Mouse (Mus musculus) hindbrain, postnatal 0 days (tissue): ENCODE data around the gene Igf2r. TPM values are rescaled to one million over a fixed set of nuclear protein-coding genes. Genes with fewer than 3 reads are reported as not detected.

Experiments
- ATAC-seq: fragments of 200-750 bp; cut with Nextera tagmentation; 2 replicates; pipeline ENCODE4 v1.8.0; 2017; ENCODE audit warnings: mild to moderate bottlenecking, moderate TSS enrichment, moderate library complexity
- DNase-seq: peaks from one replicate; pipeline ENCODE4 v3.0.0-alpha.2; 2015; ENCODE audit warnings: low spot score
- H3K27ac ChIP-seq: fragments of 300-500 bp; sonication (generic); 2 replicates; pipeline ENCODE4 v1.5.1; 2014; ENCODE audit warnings: mild to moderate bottlenecking
- H3K27me3 ChIP-seq: fragments of 300-500 bp; sonication (generic); 2 replicates; pipeline ENCODE4 v1.6.1; 2014; ENCODE audit warnings: low read length, mixed read lengths; ENCODE audit not compliant: insufficient read depth
- H3K36me3 ChIP-seq: fragments of 300-500 bp; sonication (generic); 2 replicates; pipeline ENCODE4 v1.6.1; 2014; ENCODE audit warnings: low read length, mixed read lengths; ENCODE audit not compliant: insufficient read depth
- H3K4me1 ChIP-seq: fragments of 300-500 bp; sonication (generic); 2 replicates; pipeline ENCODE4 v1.6.1; 2014; ENCODE audit warnings: antibody characterized with exemption, low read length, mixed read lengths; ENCODE audit not compliant: insufficient read depth
- H3K4me2 ChIP-seq: fragments of 300-500 bp; sonication (generic); 2 replicates; pipeline ENCODE4 v1.6.1; 2014; ENCODE audit warnings: low read depth, mild to moderate bottlenecking, low read length, moderate library complexity, mixed read lengths
- H3K4me3 ChIP-seq: fragments of 300-500 bp; sonication (generic); 2 replicates; pipeline ENCODE4 v1.5.1; 2014; ENCODE audit warnings: low read length
- H3K9ac ChIP-seq: fragments of 300-500 bp; sonication (generic); replicated peaks from 2 replicates; pipeline ENCODE4 v1.6.1; 2014; ENCODE audit warnings: mild to moderate bottlenecking, low read length, moderate library complexity, mixed read lengths
- H3K9me3 ChIP-seq: fragments of 300-500 bp; sonication (generic); 2 replicates; pipeline ENCODE4 v1.6.1; 2016; ENCODE audit warnings: low read length, mixed read lengths
- CTCF ChIP-seq: IDR thresholded peaks from 2 replicates; pipeline ENCODE4 v1.5.1; 2016; ENCODE audit warnings: antibody characterized with exemption, control low read depth, low read depth
- WGBS: fragments of 180-500 bp; shearing (Covaris S2); extraction: QIAGEN DNeasy Blood & Tissue Kit; methylation state at CpG from one replicate; pipeline ENCODE4 v1.1.7; 2014; 5-methylcytosine and 5-hydroxymethylcytosine counted together
- polyA plus RNA-seq: library from polyadenylated mRNA; unstranded; fragments of >200 nt; fragmentation: Nextera tagmentation; extraction: Ambion mirVana; gene quantifications from 2 replicates; pipeline ENCODE4 v1.2.1, GENCODE M21; 2015
- total RNA-seq: library from RNA; depleted of rRNA; stranded (reverse); fragments of >200 nt; gene quantifications from 2 replicates; pipeline ENCODE4 v1.2.3, GENCODE M21; 2014

Igf2r gene
- total and polyA plus RNA-seq, 2 experiments from 2014 or later: 4.7 to 30.7 TPM

DNA sequence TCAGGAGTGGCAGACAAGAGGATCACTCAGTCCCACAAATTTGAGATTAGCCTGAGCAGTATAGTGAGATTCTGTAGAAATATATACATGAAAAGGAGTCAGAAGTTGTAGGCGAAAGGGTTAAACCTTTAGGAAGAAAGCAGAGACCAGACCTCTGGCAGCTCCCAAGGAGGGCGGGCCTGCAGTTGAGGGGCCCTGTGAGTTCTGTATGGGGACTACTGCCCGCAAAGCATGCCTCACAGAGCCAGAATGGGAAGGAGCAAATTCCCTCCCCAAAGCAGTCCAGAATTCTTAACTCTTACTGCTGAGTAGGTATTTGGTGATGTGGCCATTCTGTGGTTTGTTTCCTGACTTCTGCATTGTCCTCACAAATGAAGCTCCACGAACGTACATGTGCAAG is 11.6 kb upstream of the Igf2r start:
- no peak for TF ChIP-seq CTCF
- WGBS: 43% methylated on average over 5 of the region's 5 CpGs
- H3K27ac ChIP-seq: no peak overlapping the region
- no peak for ATAC-seq
- no peaks in the 10 kb centered on the region for H3K9me3 ChIP-seq
- no peak overlapping the region for H3K4me3 ChIP-seq
- no peak overlapping the region for H3K9ac ChIP-seq
- no peak overlapping the region for H3K4me2 ChIP-seq
- no peaks in the 10 kb centered on the region for H3K4me1 ChIP-seq
- H3K36me3 ChIP-seq: no peaks in the 10 kb centered on the region
- no peak for DNase-seq
- H3K27me3 ChIP-seq: no peaks in the 10 kb centered on the region

GRCm38 (mm10) chr17:12780125-12780524 is 10.7 kb upstream of the Igf2r start:
- DNase-seq (no peak), ATAC-seq (no peak)
- Histone ChIP-seq H3K4me1 (no peaks in the 10 kb centered on the region), H3K9me3 (no peaks in the 10 kb centered on the region), H3K27me3 (no peaks in the 10 kb centered on the region), H3K4me2 (no peak overlapping the region), H3K4me3 (no peak overlapping the region), H3K27ac (no peak overlapping the region), H3K9ac (no peak overlapping the region), H3K36me3 (no peaks in the 10 kb centered on the region)
- no peak for TF ChIP-seq CTCF
- WGBS: 52% methylated on average over 8 of the region's 8 CpGs

GRCm38 (mm10) chr17:12779442-12779841 is 10.0 kb upstream of the Igf2r start:
- H3K27ac ChIP-seq: no peak overlapping the region
- TF ChIP-seq CTCF: no peak
- H3K4me1 ChIP-seq: no peaks in the 10 kb centered on the region
- no peaks in the 10 kb centered on the region for H3K9me3 ChIP-seq
- 90% methylated on average over 3 of the region's 3 CpGs for WGBS
- DNase-seq (no peak), ATAC-seq (no peak)
- H3K27me3 ChIP-seq: no peaks in the 10 kb centered on the region
- H3K4me3 ChIP-seq: no peak overlapping the region
- no peak overlapping the region for H3K4me2 ChIP-seq
- no peak overlapping the region for H3K9ac ChIP-seq
- no peaks in the 10 kb centered on the region for H3K36me3 ChIP-seq

- H3K4me2 ChIP-seq: no peak overlapping the region
- no peaks in the 10 kb centered on the region for H3K9me3 ChIP-seq
- H3K9ac ChIP-seq: no peak overlapping the region
- no peaks in the 10 kb centered on the region for H3K4me1 ChIP-seq
- H3K27ac ChIP-seq: no peak overlapping the region
- H3K27me3 ChIP-seq: no peaks in the 10 kb centered on the region
- no peak for TF ChIP-seq CTCF
- no peak for ATAC-seq
- no peak for DNase-seq
- H3K36me3 ChIP-seq: no peaks in the 10 kb centered on the region
- WGBS: 69% methylated on average over 3 of the region's 3 CpGs
- no peak overlapping the region for H3K4me3 ChIP-seq
Observed at GRCm38 (mm10) chr17:12773956-12774355, 4.5 kb upstream of the Igf2r start.

GRCm38 (mm10) chr17:12770500-12770899 is 1.0 kb upstream of the Igf2r start:
- no peaks in the 10 kb centered on the region for H3K36me3 ChIP-seq
- H3K4me1 ChIP-seq: 0 out of 2 replicates have a peak, but pooled peaks cover 9% of the 10 kb centered on the region
- no peak for TF ChIP-seq CTCF
- no peak overlapping the region for H3K4me3 ChIP-seq
- H3K27ac ChIP-seq: no peak overlapping the region
- 89% methylated on average over 5 of the region's 5 CpGs for WGBS
- no peak overlapping the region for H3K4me2 ChIP-seq
- ATAC-seq (no peak), DNase-seq (no peak)
- H3K27me3 ChIP-seq: no peaks in the 10 kb centered on the region
- H3K9me3 ChIP-seq: no peaks in the 10 kb centered on the region
- no peak overlapping the region for H3K9ac ChIP-seq

GRCm38 (mm10) chr17:12768415-12769379 is 767 bp downstream of the Igf2r start:
- H3K36me3 ChIP-seq: no peaks in the 10 kb centered on the region
- TF ChIP-seq CTCF: no peak
- H3K4me3 ChIP-seq: peak overlapping the region; percentile 86
- 0 out of 2 replicates have a peak, but pooled peaks cover 9% of the 10 kb centered on the region for H3K4me1 ChIP-seq
- peak; percentile 31 for DNase-seq
- WGBS: 7% methylated on average over 40 of the region's 41 CpGs
- H3K9me3 ChIP-seq: no peaks in the 10 kb centered on the region
- peak overlapping the region; percentile 88 for H3K4me2 ChIP-seq
- no peak; the same call in 1 of the 2 replicates for ATAC-seq
- H3K27ac ChIP-seq: peak overlapping the region; percentile 78; the same call in 1 of the 2 replicates
- no peaks in the 10 kb centered on the region for H3K27me3 ChIP-seq
- H3K9ac ChIP-seq: peak overlapping the region; percentile 83
